8 mouse cellular contexts compared by ENCODE assay signal in the genomic region with DNA sequence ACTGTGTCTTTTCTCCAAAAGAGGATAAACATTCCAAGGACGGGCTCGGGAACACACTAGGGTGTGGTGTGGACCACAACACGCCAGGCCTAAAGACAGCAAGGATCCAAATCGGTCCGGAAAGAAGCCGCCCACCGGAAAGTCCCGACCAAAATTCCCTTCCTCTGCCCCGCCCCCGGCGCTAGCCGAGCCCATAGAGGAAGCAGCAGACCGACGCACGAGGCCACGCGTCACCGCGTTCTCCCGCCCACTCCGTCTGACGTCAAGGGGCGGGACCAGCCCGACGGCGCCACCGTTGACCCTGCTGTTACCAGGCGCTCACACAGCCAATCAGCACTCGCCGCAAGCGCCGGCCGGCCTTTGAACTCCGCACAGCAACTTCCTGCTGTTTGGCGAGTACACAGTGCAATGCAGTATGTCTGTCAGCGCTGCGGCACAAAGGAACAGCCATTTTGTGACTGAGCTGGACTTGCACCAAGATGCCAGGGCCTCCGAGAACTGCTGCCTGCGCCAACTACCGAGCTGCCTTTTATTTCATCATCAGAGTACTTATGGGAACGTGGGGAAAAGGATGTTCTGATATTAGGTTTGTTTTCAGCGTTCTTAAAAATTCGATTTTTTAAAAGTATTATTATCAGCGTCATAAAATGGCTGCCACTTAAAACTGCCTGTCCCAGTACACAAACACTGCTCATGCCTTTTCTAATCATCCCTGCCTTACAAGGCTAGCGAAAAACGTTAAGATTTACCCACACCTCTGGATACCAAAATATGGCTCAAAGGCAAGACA. TPM values are rescaled to one million over a fixed set of nuclear protein-coding genes. Genes with fewer than 3 reads are reported as not detected.
DNase-seq lines count a peak whose midpoint lies in the region; ATAC-seq and TF ChIP-seq lines count a peak whose summit lies in the region.

No protein-coding gene starts in this region.

- peak overlapping the region; percentile 89 for H3K27ac ChIP-seq in forebrain, embryonic 16.5 days (ENCODE audit: low read length)
- peak overlapping the region; percentile 95 for H3K27ac ChIP-seq in lung, embryonic 15.5 days

- H3K4me3 ChIP-seq in G1E (ENCODE audit: low read depth, low read length): peak overlapping the region; percentile 68
- peak overlapping the region; percentile 51 for H3K4me3 ChIP-seq in forebrain, embryonic 16.5 days (replicated peaks; ENCODE audit: low read length)
- peak overlapping the region; percentile 40 for H3K4me3 ChIP-seq in lung, embryonic 15.5 days

- peaks cover 36% of the 10 kb centered on the region for H3K4me1 ChIP-seq in G1E (ENCODE audit: insufficient read depth, low read depth, low read length)
- peaks cover 42% of the 10 kb centered on the region for H3K4me1 ChIP-seq in forebrain, embryonic 16.5 days (replicated peaks; ENCODE audit: control insufficient read depth, insufficient read depth, low read length)
- H3K4me1 ChIP-seq in lung, embryonic 15.5 days: peaks cover 41% of the 10 kb centered on the region

- no peaks in the 10 kb centered on the region for H3K27me3 ChIP-seq in G1E (ENCODE audit: insufficient read depth, low read length)
- H3K27me3 ChIP-seq in forebrain, embryonic 16.5 days (replicated peaks; ENCODE audit: control insufficient read depth, insufficient read depth, low read length): no peaks in the 10 kb centered on the region
- H3K27me3 ChIP-seq in lung, embryonic 15.5 days: no peaks in the 10 kb centered on the region

- intact Hi-C loops in heart, postnatal 36 days (cut with DNase I): loop anchor here (1.0 to 2.0 kb wide), 2 partner anchors 57 to 80 kb away; no protein-coding TSS in a partner anchor

- DNase-seq in G1E (ENCODE audit: low spot score): peak; percentile 66
- DNase-seq in cerebellum, adult 18-20 months: peak; percentile 99 to 100
- peak; percentile 100 for DNase-seq in heart, postnatal 36 days
- peak; percentile 100 for DNase-seq in layer of hippocampus, adult 8-10 months (ENCODE audit: low spot score in 2 of 2)
- peak; percentile 100 for DNase-seq in ovary, adult 18-20 months (ENCODE audit: low spot score)
- DNase-seq in thymus, postnatal 0 days (ENCODE audit: low spot score): peak; percentile 99

- no peaks in the 10 kb centered on the region for H3K9me3 ChIP-seq in G1E (replicated peaks)
- H3K9me3 ChIP-seq in forebrain, embryonic 16.5 days (ENCODE audit: control insufficient read depth, low read length): no peaks in the 10 kb centered on the region
- H3K9me3 ChIP-seq in lung, embryonic 15.5 days: no peaks in the 10 kb centered on the region

- under 1% methylated on average over 46 of the region's 46 CpGs for WGBS in forebrain, embryonic 16.5 days
- under 1% methylated on average over 46 of the region's 46 CpGs for WGBS in lung, embryonic 15.5 days

- peak overlapping the region; percentile 85 for H3K4me2 ChIP-seq in forebrain, embryonic 16.5 days (ENCODE audit: low read length)
- peak overlapping the region; percentile 63 for H3K4me2 ChIP-seq in lung, embryonic 15.5 days

- H3K36me3 ChIP-seq in G1E (replicated peaks): peaks cover 30% of the 10 kb centered on the region
- H3K36me3 ChIP-seq in forebrain, embryonic 16.5 days (ENCODE audit: control insufficient read depth, insufficient read depth): no peaks in the 10 kb centered on the region; the same call in 1 of the 2 replicates
- peaks cover 3% of the 10 kb centered on the region; the same call in 1 of the 2 replicates for H3K36me3 ChIP-seq in lung, embryonic 15.5 days

- peak; percentile 89 for ATAC-seq in G1E (ENCODE audit: extremely low read depth, insufficient number of reproducible peaks, low FRiP score, poor library complexity, severe bottlenecking)
- ATAC-seq in forebrain, embryonic 16.5 days: peak; percentile 98
- ATAC-seq in lung, embryonic 15.5 days (ENCODE audit: borderline replicate concordance, extremely low read depth, low FRiP score, low TSS enrichment): peak; percentile 98

- no peak for TF ChIP-seq CTCF in G1E (IDR thresholded peaks at IDR 0.05; ENCODE audit: low read depth, low read length)

- peak overlapping the region; percentile 63 for H3K9ac ChIP-seq in forebrain, embryonic 16.5 days (replicated peaks; ENCODE audit: low read depth, low read length)
- peak overlapping the region; percentile 54 for H3K9ac ChIP-seq in lung, embryonic 15.5 days

RNA-seq across cellular contexts. Expression of gene Chd2, which starts 3.8 kb away (rescaled TPM):
- total RNA-seq in G1E (2014; fragmentation: Nextera tagmentation) (217 and 257 TPM in 2 replicates), G1E (2017) (83.7 and 125 TPM in 2 replicates)
- 57.8 and 76.7 TPM in 2 replicates for polyA plus RNA-seq in G1E (2012)
- polyA plus RNA-seq in forebrain, embryonic 16.5 days (2015; fragmentation: Nextera tagmentation; extraction: Ambion mirVana): 56.8 and 60.2 TPM in 2 replicates
- total RNA-seq in heart, postnatal 36 days (2021): 10 to 100 TPM; 49.0 to 52.1 TPM
- total RNA-seq in layer of hippocampus, adult 8-10 months (2022): 10 to 100 TPM; 42.5 to 70.6 (median 55.4) TPM
- 48.8 and 59.0 TPM in 2 replicates for polyA plus RNA-seq in lung, embryonic 15.5 days (2015; fragmentation: Nextera tagmentation; extraction: Ambion mirVana)
- 52.6 and 64.2 TPM in 2 replicates for polyA plus RNA-seq in thymus, postnatal 0 days (2015; fragmentation: Nextera tagmentation; extraction: Ambion mirVana)

Comparison
In these comparisons a context has a peak if more than half of its experiments do, and no peak if none do; other contexts are left out.
1. Peak in every context shown above with its lines: DNase-seq, ATAC-seq, H3K4me3 ChIP-seq and H3K27ac ChIP-seq.